Comparison of ENCODE assay signal across 11 mouse cellular contexts in genomic region chr3:22009898-22010699, GRCm38 (mm10).
DNase-seq lines count a peak whose midpoint lies in the region; ATAC-seq and TF ChIP-seq lines count a peak whose summit lies in the region.
"Had no signal": no experiment of that assay in that cellular context is flagged by ENCODE, and none has a peak within 500 bp of the region (broad histone marks: within the 10 kb centered on the region; RNA-seq: fewer than 3 reads in every experiment).

No protein-coding gene starts in this region.

- TF ChIP-seq POLR2A in small intestine, adult 2 months (IDR thresholded peaks at IDR 0.05; ENCODE audit: low read depth, low read length): no peak

- no peak overlapping the region for H3K4me2 ChIP-seq in intestine, embryonic 15.5 days (replicated peaks)
- H3K4me2 ChIP-seq: heart, embryonic 12.5 days; midbrain, embryonic 15.5 days had no signal

- ATAC-seq in intestine, embryonic 15.5 days: peak; percentile 49; the same call in 1 of the 2 replicates
- ATAC-seq: midbrain, embryonic 15.5 days had no signal

- WGBS in intestine, embryonic 15.5 days: 80% methylated on average over 2 of the region's 2 CpGs
- WGBS in small intestine, adult 2 months: 43% methylated on average over 2 of the region's 2 CpGs

- peak; percentile 91 for DNase-seq in heart, adult 11 months
- no peak for DNase-seq in heart, adult 8-10 months (ENCODE audit: low spot score)
- DNase-seq in Muller cell, postnatal 12 days (ENCODE audit: inconsistent ontology term): peak; percentile 87
- no peak for DNase-seq in kidney, postnatal 10 days
- no peak for DNase-seq in thymus, adult 18-20 months
- DNase-seq: cerebellum, adult 9-10 months; gastrocnemius, postnatal 36 days had no signal

- H3K9me3 ChIP-seq in intestine, embryonic 15.5 days: no peaks in the 10 kb centered on the region
- H3K9me3 ChIP-seq: heart, embryonic 12.5 days; midbrain, embryonic 15.5 days had no signal

- TF ChIP-seq CTCF in small intestine, adult 2 months (IDR thresholded peaks at IDR 0.05; ENCODE audit: extremely low read depth, insufficient read length, insufficient replicate concordance, low read depth, low read length): no peak

- H3K27ac ChIP-seq in intestine, embryonic 15.5 days: no peak overlapping the region
- H3K27ac ChIP-seq in small intestine, adult 2 months (ENCODE audit: insufficient read depth, low read depth, low read length): peak overlapping the region; percentile 83
- H3K27ac ChIP-seq: midbrain, embryonic 15.5 days had no signal

- H3K9ac ChIP-seq in intestine, embryonic 15.5 days: no peak overlapping the region
- H3K9ac ChIP-seq: heart, embryonic 12.5 days; midbrain, embryonic 15.5 days had no signal

- H3K27me3 ChIP-seq in intestine, embryonic 15.5 days (replicated peaks): no peaks in the 10 kb centered on the region
- no peaks in the 10 kb centered on the region for H3K27me3 ChIP-seq in small intestine, adult 2 months (ENCODE audit: control insufficient read depth, insufficient read depth, low read length)
- H3K27me3 ChIP-seq: heart, embryonic 12.5 days; midbrain, embryonic 15.5 days had no signal

- H3K4me1 ChIP-seq in intestine, embryonic 15.5 days (replicated peaks): no peaks in the 10 kb centered on the region
- H3K4me1 ChIP-seq in small intestine, adult 2 months (ENCODE audit: control insufficient read depth, insufficient read depth, insufficient read length, low read length): peaks cover 16% of the 10 kb centered on the region; the same call in 1 of the 2 replicates
- H3K4me1 ChIP-seq: midbrain, embryonic 15.5 days had no signal

- no peaks in the 10 kb centered on the region for H3K36me3 ChIP-seq in intestine, embryonic 15.5 days
- H3K36me3 ChIP-seq in small intestine, adult 2 months (ENCODE audit: control insufficient read depth, insufficient read depth, low read length): no peaks in the 10 kb centered on the region
- H3K36me3 ChIP-seq: heart, embryonic 12.5 days; midbrain, embryonic 15.5 days had no signal

- no peak overlapping the region for H3K4me3 ChIP-seq in intestine, embryonic 15.5 days (replicated peaks)
- H3K4me3 ChIP-seq in small intestine, adult 2 months (ENCODE audit: low read depth, low read length): no peak overlapping the region
- H3K4me3 ChIP-seq: heart, embryonic 12.5 days; midbrain, embryonic 15.5 days had no signal

Comparison
In these comparisons a context has a peak if more than half of its experiments do, and no peak if none do; other contexts are left out.
1. DNase-seq: peak in heart, adult 11 months (single experiment) and Muller cell, postnatal 12 days (single experiment); none in heart, adult 8-10 months (single experiment), kidney, postnatal 10 days (single experiment) and thymus, adult 18-20 months (0 of 2).